Mouse (Mus musculus): Measurements from ENCODE around the gene Dmxl2. TPM values are rescaled to one million over a fixed set of nuclear protein-coding genes. Genes with fewer than 3 reads are reported as not detected.

The Dmxl2 gene
- polyA plus RNA-seq, 1 experiment from 2014 or later = 8.8 TPM

DNA sequence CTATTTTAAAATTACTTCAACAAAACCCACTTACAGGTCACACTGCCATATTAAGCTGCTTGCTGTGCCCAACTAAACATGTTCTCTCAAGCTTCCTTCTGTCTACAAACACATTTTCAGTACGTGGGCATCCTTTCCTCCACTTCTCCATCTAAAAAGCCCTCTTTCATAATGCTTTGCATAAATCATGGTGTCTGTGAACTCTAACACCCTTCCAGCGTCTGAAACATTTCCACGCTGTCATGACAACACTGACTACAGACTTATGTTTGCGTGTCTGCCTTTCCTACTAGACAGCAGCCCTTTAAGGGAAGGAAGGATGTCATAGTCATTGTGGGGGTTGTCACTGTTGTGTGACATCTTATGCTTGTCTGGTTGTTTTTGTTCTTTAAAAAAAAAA is 27.4 kb downstream of the Dmxl2 start:
- H3K36me3 ChIP-seq (replicated peaks; ENCODE audit: control insufficient read depth, insufficient read depth, low read depth, low read length) = no peaks in the 10 kb centered on the region
- H3K4me3 ChIP-seq (ENCODE audit: low read depth, low read length) = no peak overlapping the region
- H3K27ac ChIP-seq (replicated peaks; ENCODE audit: low read depth, low read length) = no peak overlapping the region
- no peaks in the 10 kb centered on the region for H3K9me3 ChIP-seq (replicated peaks; ENCODE audit: control insufficient read depth, low read length)
- 79% methylated on average over 4 of the region's 4 CpGs for WGBS
- H3K9ac ChIP-seq (replicated peaks; ENCODE audit: low read length) = no peak overlapping the region
- H3K4me2 ChIP-seq (ENCODE audit: low read depth, low read length) = no peak overlapping the region
- H3K4me1 ChIP-seq (ENCODE audit: control insufficient read depth, insufficient read depth, low read length) = no peaks in the 10 kb centered on the region
- DNase-seq (ENCODE audit: low spot score) = no peak
- H3K27me3 ChIP-seq (ENCODE audit: control insufficient read depth, insufficient read depth, low read length) = no peaks in the 10 kb centered on the region
- no peak for ATAC-seq (replicated peaks; ENCODE audit: insufficient number of reproducible peaks, low FRiP score, low TSS enrichment, low read depth)

DNA sequence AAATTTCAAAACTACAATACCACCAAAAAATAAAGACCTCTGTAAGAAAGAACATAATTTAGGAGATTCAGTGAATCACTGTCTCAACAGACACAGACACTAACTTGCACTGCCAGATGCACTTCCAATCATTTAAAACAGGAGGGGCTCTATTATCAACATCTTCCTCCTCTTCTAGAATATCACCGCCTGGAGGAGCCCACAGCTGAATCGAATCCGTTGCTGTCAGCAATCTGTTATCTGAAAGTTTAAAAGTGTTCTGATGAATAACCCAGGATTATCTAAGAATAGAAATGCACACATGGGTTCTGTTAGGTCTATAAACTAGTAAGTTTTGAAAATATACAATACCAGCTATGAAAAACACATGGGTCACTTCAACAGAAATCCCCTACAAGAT is 28.6 kb downstream of the Dmxl2 start:
- WGBS = 54% methylated on average over 3 of the region's 3 CpGs
- Histone ChIP-seq H3K36me3 (replicated peaks; ENCODE audit: control insufficient read depth, insufficient read depth, low read depth, low read length) (no peaks in the 10 kb centered on the region), H3K4me3 (ENCODE audit: low read depth, low read length) (no peak overlapping the region), H3K4me2 (ENCODE audit: low read depth, low read length) (no peak overlapping the region), H3K27me3 (ENCODE audit: control insufficient read depth, insufficient read depth, low read length) (no peaks in the 10 kb centered on the region), H3K9me3 (replicated peaks; ENCODE audit: control insufficient read depth, low read length) (no peaks in the 10 kb centered on the region), H3K4me1 (ENCODE audit: control insufficient read depth, insufficient read depth, low read length) (no peaks in the 10 kb centered on the region), H3K27ac (replicated peaks; ENCODE audit: low read depth, low read length) (no peak overlapping the region), H3K9ac (replicated peaks; ENCODE audit: low read length) (no peak overlapping the region)
- DNase-seq (ENCODE audit: low spot score) (no peak), ATAC-seq (replicated peaks; ENCODE audit: insufficient number of reproducible peaks, low FRiP score, low TSS enrichment, low read depth) (no peak)

- H3K9ac ChIP-seq (replicated peaks; ENCODE audit: low read length) = no peak overlapping the region
- ATAC-seq (replicated peaks; ENCODE audit: insufficient number of reproducible peaks, low FRiP score, low TSS enrichment, low read depth) (no peak), DNase-seq (ENCODE audit: low spot score) (no peak)
- H3K4me2 ChIP-seq (ENCODE audit: low read depth, low read length) = no peak overlapping the region
- WGBS = 94% methylated on average over 2 of the region's 2 CpGs
- no peak overlapping the region for H3K27ac ChIP-seq (replicated peaks; ENCODE audit: low read depth, low read length)
- no peaks in the 10 kb centered on the region for H3K9me3 ChIP-seq (replicated peaks; ENCODE audit: control insufficient read depth, low read length)
- H3K4me1 ChIP-seq (ENCODE audit: control insufficient read depth, insufficient read depth, low read length) = no peaks in the 10 kb centered on the region
- no peaks in the 10 kb centered on the region for H3K36me3 ChIP-seq (replicated peaks; ENCODE audit: control insufficient read depth, insufficient read depth, low read depth, low read length)
- H3K27me3 ChIP-seq (ENCODE audit: control insufficient read depth, insufficient read depth, low read length) = no peaks in the 10 kb centered on the region
- no peak overlapping the region for H3K4me3 ChIP-seq (ENCODE audit: low read depth, low read length)
Observed at GRCm38 (mm10) chr9:54469339-54469738, 32.1 kb downstream of the Dmxl2 start.

DNA sequence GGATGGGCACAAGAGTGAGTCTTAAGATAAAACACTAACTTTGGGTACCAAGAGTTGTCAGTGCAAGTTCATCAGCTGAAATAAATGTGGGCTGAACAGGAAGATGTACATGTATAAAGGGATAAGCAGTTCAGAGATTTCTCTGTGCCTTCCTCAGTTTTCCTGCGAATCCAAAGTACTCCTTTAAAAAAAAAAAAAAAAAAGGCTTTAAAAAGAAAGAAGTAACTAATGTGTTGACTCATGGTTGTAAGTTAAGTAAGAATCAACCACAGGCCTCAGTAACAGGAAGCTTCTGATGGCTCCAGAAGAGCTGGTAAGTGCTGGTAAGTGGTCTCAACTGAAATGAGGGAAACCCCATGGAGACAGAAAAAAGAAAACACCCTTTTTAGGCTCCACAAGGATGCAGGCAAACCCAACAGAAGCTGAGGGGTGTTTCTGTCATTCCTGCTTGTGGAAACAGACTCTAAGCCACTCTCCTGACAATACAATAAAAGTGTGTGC is 33.9 kb downstream of the Dmxl2 start:
- Histone ChIP-seq H3K4me3 (ENCODE audit: low read depth, low read length) (no peak overlapping the region), H3K27me3 (ENCODE audit: control insufficient read depth, insufficient read depth, low read length) (no peaks in the 10 kb centered on the region), H3K4me1 (ENCODE audit: control insufficient read depth, insufficient read depth, low read length) (no peaks in the 10 kb centered on the region), H3K9ac (replicated peaks; ENCODE audit: low read length) (no peak overlapping the region), H3K9me3 (replicated peaks; ENCODE audit: control insufficient read depth, low read length) (no peaks in the 10 kb centered on the region), H3K4me2 (ENCODE audit: low read depth, low read length) (no peak overlapping the region), H3K36me3 (replicated peaks; ENCODE audit: control insufficient read depth, insufficient read depth, low read depth, low read length) (no peaks in the 10 kb centered on the region), H3K27ac (replicated peaks; ENCODE audit: low read depth, low read length) (no peak overlapping the region)
- WGBS = 89% methylated on average over 1 of the region's 1 CpGs
- no peak for DNase-seq (ENCODE audit: low spot score)
- ATAC-seq (replicated peaks; ENCODE audit: insufficient number of reproducible peaks, low FRiP score, low TSS enrichment, low read depth) = no peak

DNA sequence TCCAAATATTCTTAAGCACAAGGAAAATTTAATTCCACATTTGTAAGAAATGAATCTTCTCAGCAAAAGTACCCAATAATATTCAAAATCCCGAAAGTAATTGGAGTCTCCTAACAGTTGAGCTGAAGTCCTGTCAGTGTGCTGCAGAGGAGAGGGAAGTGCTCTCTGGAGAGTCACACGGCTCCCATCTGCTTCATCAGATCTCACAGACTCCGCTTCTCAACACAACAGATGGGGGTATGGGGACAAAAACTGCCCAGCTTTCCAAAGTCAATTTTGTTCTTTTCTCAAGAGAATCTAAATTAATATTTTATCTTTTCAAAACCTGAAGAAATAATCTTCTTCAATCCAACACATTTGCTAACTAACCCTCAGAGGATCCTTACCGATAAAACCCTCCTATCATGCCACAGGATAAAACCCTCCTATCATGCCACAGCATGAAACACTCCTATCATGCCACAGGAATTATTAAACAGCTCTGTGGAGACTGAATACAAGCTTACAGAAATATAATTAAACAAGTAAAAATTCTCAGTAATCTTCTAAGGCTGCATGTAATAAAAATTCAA is 37.9 kb downstream of the Dmxl2 start:
- Histone ChIP-seq H3K27me3 (ENCODE audit: control insufficient read depth, insufficient read depth, low read length) (no peaks in the 10 kb centered on the region), H3K27ac (replicated peaks; ENCODE audit: low read depth, low read length) (no peak overlapping the region), H3K9me3 (replicated peaks; ENCODE audit: control insufficient read depth, low read length) (no peaks in the 10 kb centered on the region), H3K4me2 (ENCODE audit: low read depth, low read length) (no peak overlapping the region), H3K9ac (replicated peaks; ENCODE audit: low read length) (no peak overlapping the region), H3K4me3 (ENCODE audit: low read depth, low read length) (no peak overlapping the region), H3K4me1 (ENCODE audit: control insufficient read depth, insufficient read depth, low read length) (no peaks in the 10 kb centered on the region), H3K36me3 (replicated peaks; ENCODE audit: control insufficient read depth, insufficient read depth, low read depth, low read length) (no peaks in the 10 kb centered on the region)
- ATAC-seq (replicated peaks; ENCODE audit: insufficient number of reproducible peaks, low FRiP score, low TSS enrichment, low read depth) (no peak), DNase-seq (ENCODE audit: low spot score) (no peak)
- 79% methylated on average over 4 of the region's 4 CpGs for WGBS

GRCm38 (mm10) chr9:54439015-54439414 is 62.4 kb downstream of the Dmxl2 start:
- H3K9ac ChIP-seq (replicated peaks; ENCODE audit: low read length) = no peak overlapping the region
- H3K4me3 ChIP-seq (ENCODE audit: low read depth, low read length) = no peak overlapping the region
- H3K9me3 ChIP-seq (replicated peaks; ENCODE audit: control insufficient read depth, low read length) = no peaks in the 10 kb centered on the region
- no peaks in the 10 kb centered on the region for H3K4me1 ChIP-seq (ENCODE audit: control insufficient read depth, insufficient read depth, low read length)
- DNase-seq (ENCODE audit: low spot score) (no peak), ATAC-seq (replicated peaks; ENCODE audit: insufficient number of reproducible peaks, low FRiP score, low TSS enrichment, low read depth) (no peak)
- no peak overlapping the region for H3K27ac ChIP-seq (replicated peaks; ENCODE audit: low read depth, low read length)
- H3K4me2 ChIP-seq (ENCODE audit: low read depth, low read length) = no peak overlapping the region
- H3K27me3 ChIP-seq (ENCODE audit: control insufficient read depth, insufficient read depth, low read length) = no peaks in the 10 kb centered on the region
- WGBS = 85% methylated on average over 6 of the region's 6 CpGs
- H3K36me3 ChIP-seq (replicated peaks; ENCODE audit: control insufficient read depth, insufficient read depth, low read depth, low read length) = no peaks in the 10 kb centered on the region

GRCm38 (mm10) chr9:54438246-54438645 is 63.2 kb downstream of the Dmxl2 start:
- Histone ChIP-seq H3K9ac (replicated peaks; ENCODE audit: low read length) (no peak overlapping the region), H3K4me1 (ENCODE audit: control insufficient read depth, insufficient read depth, low read length) (no peaks in the 10 kb centered on the region), H3K27me3 (ENCODE audit: control insufficient read depth, insufficient read depth, low read length) (no peaks in the 10 kb centered on the region), H3K9me3 (replicated peaks; ENCODE audit: control insufficient read depth, low read length) (no peaks in the 10 kb centered on the region), H3K27ac (replicated peaks; ENCODE audit: low read depth, low read length) (no peak overlapping the region), H3K4me3 (ENCODE audit: low read depth, low read length) (no peak overlapping the region), H3K4me2 (ENCODE audit: low read depth, low read length) (no peak overlapping the region), H3K36me3 (replicated peaks; ENCODE audit: control insufficient read depth, insufficient read depth, low read depth, low read length) (no peaks in the 10 kb centered on the region)
- peak; percentile 81 for DNase-seq (ENCODE audit: low spot score)
- ATAC-seq (replicated peaks; ENCODE audit: insufficient number of reproducible peaks, low FRiP score, low TSS enrichment, low read depth) = no peak
- 42% methylated on average over 2 of the region's 2 CpGs for WGBS

DNA sequence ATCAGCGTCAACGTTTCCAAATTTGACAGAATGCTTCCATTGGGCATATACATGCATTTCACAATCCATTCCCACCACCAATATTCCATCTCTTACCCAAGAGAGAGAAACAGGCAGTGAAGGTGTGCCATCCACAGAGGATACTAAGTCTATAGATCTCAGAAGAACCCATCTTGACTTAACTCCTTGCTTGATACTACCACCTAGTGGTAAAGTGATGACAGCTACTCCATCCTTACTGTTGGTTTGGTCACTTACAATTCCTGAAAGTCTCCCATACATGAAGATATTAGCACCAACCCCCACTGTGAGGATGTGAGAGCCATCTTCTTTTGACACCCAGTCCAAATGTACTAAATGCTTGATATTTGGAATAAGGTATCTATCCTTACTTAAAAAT is 85.2 kb downstream of the Dmxl2 start:
- H3K27me3 ChIP-seq (ENCODE audit: control insufficient read depth, insufficient read depth, low read length) = no peaks in the 10 kb centered on the region
- DNase-seq (ENCODE audit: low spot score) (peak; percentile 23), ATAC-seq (replicated peaks; ENCODE audit: insufficient number of reproducible peaks, low FRiP score, low TSS enrichment, low read depth) (no peak)
- H3K9ac ChIP-seq (replicated peaks; ENCODE audit: low read length) = no peak overlapping the region
- H3K9me3 ChIP-seq (replicated peaks; ENCODE audit: control insufficient read depth, low read length) = no peaks in the 10 kb centered on the region
- WGBS = 93% methylated on average over 2 of the region's 2 CpGs
- H3K4me1 ChIP-seq (ENCODE audit: control insufficient read depth, insufficient read depth, low read length) = no peaks in the 10 kb centered on the region
- no peak overlapping the region for H3K4me3 ChIP-seq (ENCODE audit: low read depth, low read length)
- H3K36me3 ChIP-seq (replicated peaks; ENCODE audit: control insufficient read depth, insufficient read depth, low read depth, low read length) = no peaks in the 10 kb centered on the region
- H3K27ac ChIP-seq (replicated peaks; ENCODE audit: low read depth, low read length) = no peak overlapping the region
- H3K4me2 ChIP-seq (ENCODE audit: low read depth, low read length) = no peak overlapping the region

All from embryonic facial prominence, embryonic 11.5 days (tissue).